ENCODE assay signal across 8 mouse cellular contexts in genomic region chr4:59625998-59626910, GRCm38 (mm10). TPM values are rescaled to one million over a fixed set of nuclear protein-coding genes. Genes with fewer than 3 reads are reported as not detected.
DNase-seq lines count a peak whose midpoint lies in the region; ATAC-seq and TF ChIP-seq lines count a peak whose summit lies in the region.

Gene E130308A19Rik (plus strand): TSS chr4:59626211.

- no peaks in the 10 kb centered on the region for H3K79me2 ChIP-seq in myocyte (ENCODE audit: control insufficient read depth, insufficient read depth)

- no peaks in the 10 kb centered on the region for H3K36me3 ChIP-seq in heart, embryonic 11.5 days (ENCODE audit: control insufficient read depth, insufficient read depth, low read length)
- no peaks in the 10 kb centered on the region for H3K36me3 ChIP-seq in kidney, embryonic 16.5 days (ENCODE audit: insufficient read depth, low read length)
- no peaks in the 10 kb centered on the region for H3K36me3 ChIP-seq in liver, embryonic 11.5 days (ENCODE audit: control insufficient read depth, insufficient read depth, low read length)
- no peaks in the 10 kb centered on the region for H3K36me3 ChIP-seq in myocyte (ENCODE audit: control insufficient read depth, insufficient read depth)

- no peaks in the 10 kb centered on the region for H3K27me3 ChIP-seq in heart, embryonic 11.5 days (ENCODE audit: control insufficient read depth, insufficient read depth, low read length)
- no peaks in the 10 kb centered on the region for H3K27me3 ChIP-seq in kidney, embryonic 16.5 days (ENCODE audit: insufficient read depth, low read length)
- H3K27me3 ChIP-seq in liver, embryonic 11.5 days (replicated peaks; ENCODE audit: control insufficient read depth, insufficient read depth, low read length), result no peaks in the 10 kb centered on the region
- H3K27me3 ChIP-seq in myocyte (ENCODE audit: control insufficient read depth, insufficient read depth, insufficient read length), result no peaks in the 10 kb centered on the region

- peak; percentile 92 for ATAC-seq in heart, embryonic 11.5 days (replicated peaks; ENCODE audit: insufficient number of reproducible peaks, low FRiP score, low TSS enrichment)
- peak; percentile 94 for ATAC-seq in kidney, embryonic 16.5 days (ENCODE audit: low FRiP score, low TSS enrichment)
- peak; percentile 94 for ATAC-seq in liver, embryonic 11.5 days (replicated peaks; ENCODE audit: low FRiP score)

- H3K4me2 ChIP-seq in heart, embryonic 11.5 days, result peak within 1 kb of the TSS; percentile 68
- H3K4me2 ChIP-seq in kidney, embryonic 16.5 days (replicated peaks; ENCODE audit: low read depth, low read length), result peak within 1 kb of the TSS; percentile 72
- peak within 1 kb of the TSS; percentile 89 for H3K4me2 ChIP-seq in liver, embryonic 11.5 days
- peak within 1 kb of the TSS; percentile 77 for H3K4me2 ChIP-seq in myocyte (ENCODE audit: low read depth)

- peak within 1 kb of the TSS; percentile 73 for H3ac ChIP-seq in myocyte (ENCODE audit: control insufficient read depth, insufficient read length)

- no peaks in the 10 kb centered on the region for H3K9me3 ChIP-seq in heart, embryonic 11.5 days (replicated peaks; ENCODE audit: control insufficient read depth, low read length)
- H3K9me3 ChIP-seq in kidney, embryonic 16.5 days (ENCODE audit: low read length), result no peaks in the 10 kb centered on the region
- H3K9me3 ChIP-seq in liver, embryonic 11.5 days (ENCODE audit: control insufficient read depth, low read length), result no peaks in the 10 kb centered on the region

- TF ChIP-seq POLR2A in bone marrow, adult 2 months (IDR thresholded peaks at IDR 0.05; ENCODE audit: borderline replicate concordance, control insufficient read depth, low read depth, low read length), result peak; percentile 76; the same call in 1 of the 2 replicates
- TF ChIP-seq POLR2A in embryonic fibroblast, embryonic 13.5 days (IDR thresholded peaks at IDR 0.05; ENCODE audit: low read depth, low read length), result peak; percentile 61
- TF ChIP-seq POLR2A in myocyte (IDR thresholded peaks at IDR 0.05; ENCODE audit: insufficient read length, low read depth), result peak; percentile 89

- peak within 1 kb of the TSS; percentile 94 for H3K9ac ChIP-seq in heart, embryonic 11.5 days (ENCODE audit: low read depth, low read length)
- H3K9ac ChIP-seq in kidney, embryonic 16.5 days (replicated peaks; ENCODE audit: low read length), result peak within 1 kb of the TSS; percentile 95
- H3K9ac ChIP-seq in liver, embryonic 11.5 days (ENCODE audit: low read depth, low read length), result peak within 1 kb of the TSS; percentile 95

- WGBS in bone marrow, adult 2 months, result under 1% methylated on average over 114 of the region's 120 CpGs
- under 1% methylated on average over 65 of the region's 120 CpGs for WGBS in heart, embryonic 11.5 days (ENCODE audit: insufficient replicate concordance)
- 0% methylated on average over 55 of the region's 120 CpGs for WGBS in kidney, embryonic 16.5 days
- under 1% methylated on average over 81 of the region's 120 CpGs for WGBS in liver, embryonic 11.5 days

- peak within 1 kb of the TSS; percentile 91 for H3K4me3 ChIP-seq in bone marrow, adult 2 months (replicated peaks; ENCODE audit: control insufficient read depth, low read depth, low read length)
- H3K4me3 ChIP-seq in embryonic fibroblast, embryonic 13.5 days (ENCODE audit: insufficient read depth, low read length), result peak within 1 kb of the TSS; percentile 71
- H3K4me3 ChIP-seq in heart, embryonic 11.5 days (ENCODE audit: low read depth, low read length), result peak within 1 kb of the TSS; percentile 99
- H3K4me3 ChIP-seq in kidney, embryonic 16.5 days (ENCODE audit: low read length), result peak within 1 kb of the TSS; percentile 96
- peak within 1 kb of the TSS; percentile 99 for H3K4me3 ChIP-seq in liver, embryonic 11.5 days (ENCODE audit: low read depth, low read length)
- peak within 1 kb of the TSS; percentile 42 for H3K4me3 ChIP-seq in myocyte

- H3K4me1 ChIP-seq in bone marrow, adult 2 months (ENCODE audit: control insufficient read depth, insufficient read depth, low read length), result no peaks in the 10 kb centered on the region
- no peaks in the 10 kb centered on the region for H3K4me1 ChIP-seq in embryonic fibroblast, embryonic 13.5 days (ENCODE audit: control insufficient read depth, insufficient read depth, low read length)
- H3K4me1 ChIP-seq in heart, embryonic 11.5 days (ENCODE audit: control insufficient read depth, insufficient read depth, low read length), result peaks cover 19% of the 10 kb centered on the region
- peaks cover 24% of the 10 kb centered on the region for H3K4me1 ChIP-seq in kidney, embryonic 16.5 days (ENCODE audit: insufficient read depth, low read length)
- peaks cover 17% of the 10 kb centered on the region for H3K4me1 ChIP-seq in liver, embryonic 11.5 days (replicated peaks; ENCODE audit: control insufficient read depth, insufficient read depth, low read length)

- DNase-seq in A20 (ENCODE audit: low read depth, low spot score), result peak; percentile 93
- peak; percentile 85 for DNase-seq in liver, embryonic 11.5 days (ENCODE audit: low spot score)
- DNase-seq in spleen, postnatal 4 days (ENCODE audit: low spot score in 2 of 2), result peak; percentile 78 to 88

- no peak for TF ChIP-seq CTCF in bone marrow, adult 2 months (IDR thresholded peaks at IDR 0.05; ENCODE audit: control insufficient read depth, insufficient read depth, low read length)
- TF ChIP-seq CTCF in embryonic fibroblast, embryonic 13.5 days (IDR thresholded peaks at IDR 0.05; ENCODE audit: borderline replicate concordance, insufficient read depth, low read length), result no peak

- H3K27ac ChIP-seq in bone marrow, adult 2 months (ENCODE audit: control insufficient read depth, insufficient read depth, low read depth, low read length, poor library complexity), result peak within 1 kb of the TSS; percentile 72
- no peak within 1 kb of the TSS for H3K27ac ChIP-seq in embryonic fibroblast, embryonic 13.5 days (ENCODE audit: insufficient read depth, low read length)
- H3K27ac ChIP-seq in heart, embryonic 11.5 days (ENCODE audit: low read depth, low read length), result peak within 1 kb of the TSS; percentile 94
- peak within 1 kb of the TSS; percentile 91 for H3K27ac ChIP-seq in kidney, embryonic 16.5 days (ENCODE audit: low read length)
- peak within 1 kb of the TSS; percentile 74 for H3K27ac ChIP-seq in liver, embryonic 11.5 days (ENCODE audit: low read depth, low read length)

TF ChIP-seq in myocyte, 11 proteins besides CTCF, POLR2A, EP300 and RAD21:
- TF ChIP-seq POLR2AphosphoS2 (IDR thresholded peaks at IDR 0.05; ENCODE audit: insufficient read length, low read depth), result peak; percentile 70
- TF ChIP-seq REST (IDR thresholded peaks at IDR 0.05; ENCODE audit: insufficient read depth, insufficient read length), result no peak
- no peak for TF ChIP-seq SRF (IDR thresholded peaks at IDR 0.05; ENCODE audit: control insufficient read depth, insufficient read length, low read depth)
- TF ChIP-seq TCF3 (IDR thresholded peaks at IDR 0.05; ENCODE audit: insufficient read length, low read depth), result no peak
- no peak for TF ChIP-seq MYOG (IDR thresholded peaks at IDR 0.05; ENCODE audit: control insufficient read depth in 1 of 3, insufficient read depth in 1 of 3, insufficient read length in 2 of 3, low read depth in 2 of 3)
- no peak for TF ChIP-seq CEBPB (IDR thresholded peaks at IDR 0.05; ENCODE audit: insufficient read depth, poor library complexity, severe bottlenecking)
- TF ChIP-seq MYOD1 (IDR thresholded peaks at IDR 0.05; ENCODE audit: control insufficient read depth in 1 of 3, insufficient read length in 2 of 3, low read depth in 2 of 3), result peak in 1 of 3 experiments; percentile 15
- no peak for TF ChIP-seq MAX (IDR thresholded peaks at IDR 0.05; ENCODE audit: low read depth)
- no peak for TF ChIP-seq USF1 (IDR thresholded peaks at IDR 0.05; ENCODE audit: low read depth)
- TF ChIP-seq TCF12 (IDR thresholded peaks at IDR 0.05; ENCODE audit: insufficient read depth, poor library complexity, severe bottlenecking), result no peak
- no peak for TF ChIP-seq E2F4 (IDR thresholded peaks at IDR 0.05; ENCODE audit: insufficient read depth)

RNA-seq across cellular contexts. Expression of gene E130308A19Rik, which starts in this region (rescaled TPM):
- polyA plus RNA-seq in bone marrow, adult 2 months (2011; ENCODE audit: insufficient read depth, insufficient read length, low replicate concordance, missing spikeins), result 3.7 and 6.5 TPM in 2 replicates
- 8.5 and 12.5 TPM in 2 replicates for polyA plus RNA-seq in embryonic fibroblast, embryonic 13.5 days (2011; ENCODE audit: insufficient read length, low read depth, missing spikeins)
- polyA plus RNA-seq in heart, embryonic 11.5 days (2014; fragmentation: Nextera tagmentation; extraction: Ambion mirVana), result 27.0 and 30.5 TPM in 2 replicates
- 35.8 and 38.6 TPM in 2 replicates for polyA plus RNA-seq in kidney, embryonic 16.5 days (2015; fragmentation: Nextera tagmentation; extraction: Ambion mirVana)
- polyA plus RNA-seq in liver, embryonic 11.5 days (2014; fragmentation: Nextera tagmentation; extraction: Ambion mirVana), result 18.5 and 23.5 TPM in 2 replicates
- 3.0 TPM for polyA plus RNA-seq in myocyte (2012; fragmentation: generic; extraction: Trizol)

Comparison
In these comparisons a context has a peak if more than half of its experiments do, and no peak if none do; other contexts are left out.
1. H3K4me3 ChIP-seq: peak in every context shown above with its lines; median percentile 99 in heart, embryonic 11.5 days; 99 in liver, embryonic 11.5 days; 96 in kidney, embryonic 16.5 days; 91 in bone marrow, adult 2 months; 71 in embryonic fibroblast, embryonic 13.5 days; 42 in myocyte.